Mouse (Mus musculus) liver, embryonic 12.5 days (tissue): ENCODE measurements around the gene Ppard. TPM values are rescaled to one million over a fixed set of nuclear protein-coding genes. Genes with fewer than 3 reads are reported as not detected.
A peak's percentile ranks its signal among the peaks of the same experiment; 100 is the strongest.
"Not testable (repeated sequence)": the region's sequence is repeated elsewhere in the genome, so short reads cannot be mapped to it uniquely, and the experiment has no call there.

Experiments
- ATAC-seq: fragments of 200-750 bp; cut with Nextera tagmentation; 2 replicates; pipeline ENCODE4 v1.8.0; 2017; ENCODE audit warnings: moderate number of reproducible peaks, mild to moderate bottlenecking, moderate library complexity
- H3K27ac ChIP-seq: fragments of 300-500 bp; sonication (generic); 2 replicates; pipeline ENCODE4 v1.5.1; 2016; ENCODE audit warnings: mild to moderate bottlenecking
- H3K27me3 ChIP-seq: fragments of 300-500 bp; sonication (generic); replicated peaks from 2 replicates; pipeline ENCODE4 v1.6.1; 2016; ENCODE audit warnings: mild to moderate bottlenecking, moderate library complexity
- H3K36me3 ChIP-seq: fragments of 300-500 bp; sonication (generic); 2 replicates; pipeline ENCODE4 v1.6.1; 2016; ENCODE audit warnings: mild to moderate bottlenecking, moderate library complexity
- H3K4me1 ChIP-seq: fragments of 300-500 bp; sonication (generic); 2 replicates; pipeline ENCODE4 v1.6.1; 2016
- H3K4me2 ChIP-seq: fragments of 300-500 bp; sonication (generic); 2 replicates; pipeline ENCODE4 v1.6.1; 2016; ENCODE audit warnings: mild to moderate bottlenecking, moderate library complexity
- H3K4me3 ChIP-seq: fragments of 300-500 bp; sonication (generic); 2 replicates; pipeline ENCODE4 v1.5.1; 2016; ENCODE audit warnings: mild to moderate bottlenecking, moderate library complexity
- H3K9ac ChIP-seq: fragments of 300-500 bp; sonication (generic); 2 replicates; pipeline ENCODE4 v1.6.1; 2016; ENCODE audit warnings: mild to moderate bottlenecking, moderate library complexity
- H3K9me3 ChIP-seq: fragments of 300-500 bp; sonication (generic); replicated peaks from 2 replicates; pipeline ENCODE4 v1.6.1; 2016; ENCODE audit warnings: mild to moderate bottlenecking, moderate library complexity
- WGBS: fragments of 180-500 bp; shearing (Covaris S2); methylation state at CpG from one replicate; pipeline ENCODE4 v1.1.7; 2016; ENCODE audit not compliant: insufficient replicate concordance; 5-methylcytosine and 5-hydroxymethylcytosine counted together
- polyA plus RNA-seq: library from polyadenylated mRNA; unstranded; fragments of >200 nt; fragmentation: Nextera tagmentation; extraction: Ambion mirVana; gene quantifications from 2 replicates; pipeline ENCODE4 v1.2.1, GENCODE M21; 2016

Ppard gene
- polyA plus RNA-seq, 1 experiment from 2014 or later: 2.0 TPM

- Histone ChIP-seq H3K9me3 (no peaks in the 10 kb centered on the region), H3K27me3 (no peaks in the 10 kb centered on the region), H3K27ac (peak overlapping the region; percentile 75), H3K4me2 (peak overlapping the region; percentile 96), H3K36me3 (peaks cover 22% of the 10 kb centered on the region), H3K4me1 (peaks cover 62% of the 10 kb centered on the region), H3K4me3 (peak overlapping the region; percentile 46), H3K9ac (peak overlapping the region; percentile 66)
- WGBS: 17% methylated on average over 17 of the region's 17 CpGs
- ATAC-seq: peak; percentile 3
These were observed 80.0 kb downstream of the Ppard start for GRCm38 (mm10) chr17:28312232-28313211.

- Histone ChIP-seq H3K27me3 (no peaks in the 10 kb centered on the region), H3K27ac (peak within 1 kb of the TSS; percentile 90), H3K9me3 (no peaks in the 10 kb centered on the region), H3K4me1 (peaks cover 68% of the 10 kb centered on the region), H3K36me3 (peaks cover 29% of the 10 kb centered on the region), H3K9ac (peak within 1 kb of the TSS; percentile 94), H3K4me2 (peak within 1 kb of the TSS; percentile 96), H3K4me3 (peak within 1 kb of the TSS; percentile 83)
- WGBS: under 1% methylated on average over 69 of the region's 69 CpGs
- peak; percentile 97 for ATAC-seq
These were observed 80.8 kb downstream of the Ppard start, which contains the start of gene Fance for GRCm38 (mm10) chr17:28313212-28313879. Gene Fance (plus strand): TSS chr17:28313519.

GRCm38 (mm10) chr17:28313880-28314225 lies 81.4 kb downstream of the Ppard start:
- peak; percentile 4; the same call in 1 of the 2 replicates for ATAC-seq
- no peaks in the 10 kb centered on the region for H3K27me3 ChIP-seq
- H3K9ac ChIP-seq: peak overlapping the region; percentile 94
- peak overlapping the region; percentile 96 for H3K4me2 ChIP-seq
- WGBS: 4% methylated on average over 11 of the region's 11 CpGs
- H3K4me1 ChIP-seq: peaks cover 66% of the 10 kb centered on the region
- peak overlapping the region; percentile 83 for H3K4me3 ChIP-seq
- H3K36me3 ChIP-seq: peaks cover 34% of the 10 kb centered on the region
- H3K27ac ChIP-seq: peak overlapping the region; percentile 90
- H3K9me3 ChIP-seq: no peaks in the 10 kb centered on the region

- Histone ChIP-seq H3K27ac (no peak overlapping the region), H3K4me3 (no peak overlapping the region), H3K9me3 (no peaks in the 10 kb centered on the region), H3K4me2 (no peak overlapping the region), H3K9ac (no peak overlapping the region; the same call in 1 of the 2 replicates), H3K4me1 (peaks cover 63% of the 10 kb centered on the region), H3K27me3 (no peaks in the 10 kb centered on the region), H3K36me3 (peaks cover 45% of the 10 kb centered on the region)
- WGBS: 91% methylated on average over 20 of the region's 20 CpGs
- no peak for ATAC-seq
These were observed 83.2 kb downstream of the Ppard start for GRCm38 (mm10) chr17:28315611-28316160.

GRCm38 (mm10) chr17:28316476-28316875 lies 84.0 kb downstream of the Ppard start:
- Histone ChIP-seq H3K27ac (0 out of 2 replicates have a peak overlapping the region, but pooled peaks have one; percentile 1), H3K4me3 (no peak overlapping the region), H3K27me3 (no peaks in the 10 kb centered on the region), H3K4me1 (peaks cover 61% of the 10 kb centered on the region), H3K4me2 (no peak overlapping the region), H3K9me3 (no peaks in the 10 kb centered on the region), H3K36me3 (peaks cover 47% of the 10 kb centered on the region), H3K9ac (no peak overlapping the region)
- 77% methylated on average over 9 of the region's 9 CpGs for WGBS
- no peak for ATAC-seq

GRCm38 (mm10) chr17:28317091-28317490 lies 84.6 kb downstream of the Ppard start:
- Histone ChIP-seq H3K9ac (no peak overlapping the region), H3K4me2 (0 out of 2 replicates have a peak overlapping the region, but pooled peaks have one; percentile 9), H3K4me1 (peaks cover 56% of the 10 kb centered on the region), H3K9me3 (no peaks in the 10 kb centered on the region), H3K4me3 (no peak overlapping the region), H3K36me3 (peaks cover 51% of the 10 kb centered on the region), H3K27me3 (no peaks in the 10 kb centered on the region), H3K27ac (peak overlapping the region; percentile 65)
- ATAC-seq: no peak
- 66% methylated on average over 8 of the region's 8 CpGs for WGBS

GRCm38 (mm10) chr17:28317725-28318124 lies 85.2 kb downstream of the Ppard start:
- ATAC-seq: no peak
- no peaks in the 10 kb centered on the region for H3K27me3 ChIP-seq
- H3K4me3 ChIP-seq: no peak overlapping the region
- peak overlapping the region; percentile 65 for H3K27ac ChIP-seq
- WGBS: 43% methylated on average over 9 of the region's 9 CpGs
- peaks cover 49% of the 10 kb centered on the region for H3K4me1 ChIP-seq
- 0 out of 2 replicates have a peak overlapping the region, but pooled peaks have one; percentile 9 for H3K4me2 ChIP-seq
- no peaks in the 10 kb centered on the region for H3K9me3 ChIP-seq
- 0 out of 2 replicates have a peak overlapping the region, but pooled peaks have one; percentile 25 for H3K9ac ChIP-seq
- peaks cover 57% of the 10 kb centered on the region for H3K36me3 ChIP-seq

- H3K4me1 ChIP-seq: peaks cover 18% of the 10 kb centered on the region
- H3K9ac ChIP-seq: no peak overlapping the region
- H3K27me3 ChIP-seq: no peaks in the 10 kb centered on the region
- ATAC-seq: no peak
- H3K9me3 ChIP-seq: peaks cover 8% of the 10 kb centered on the region; the same call in 1 of the 2 replicates
- H3K27ac ChIP-seq: no peak overlapping the region
- H3K36me3 ChIP-seq: peaks cover 80% of the 10 kb centered on the region
- 83% methylated on average over 4 of the region's 4 CpGs for WGBS
- H3K4me3 ChIP-seq: no peak overlapping the region
- no peak overlapping the region for H3K4me2 ChIP-seq
These were observed 89.2 kb downstream of the Ppard start for GRCm38 (mm10) chr17:28321700-28322099.

GRCm38 (mm10) chr17:28323786-28324185 lies 91.3 kb downstream of the Ppard start:
- ATAC-seq: no peak
- Histone ChIP-seq H3K4me3 (no peak overlapping the region), H3K4me1 (peaks cover 11% of the 10 kb centered on the region), H3K9ac (no peak overlapping the region), H3K36me3 (peaks cover 63% of the 10 kb centered on the region), H3K27me3 (no peaks in the 10 kb centered on the region), H3K4me2 (no peak overlapping the region), H3K9me3 (peaks cover 8% of the 10 kb centered on the region; the same call in 1 of the 2 replicates), H3K27ac (no peak overlapping the region)
- 84% methylated on average over 8 of the region's 8 CpGs for WGBS

- not testable (repeated sequence) for H3K4me3 ChIP-seq, H3K27me3 ChIP-seq, H3K4me2 ChIP-seq, H3K9ac ChIP-seq, H3K27ac ChIP-seq, H3K9me3 ChIP-seq, ATAC-seq
- H3K36me3 ChIP-seq: peaks cover 66% of the 10 kb centered on the region
- WGBS: 88% methylated on average over 7 of the region's 7 CpGs
- peaks cover 14% of the 10 kb centered on the region for H3K4me1 ChIP-seq
These were observed 91.9 kb downstream of the Ppard start for GRCm38 (mm10) chr17:28324416-28324815.

- Histone ChIP-seq H3K4me2 (no peak overlapping the region), H3K9ac (no peak overlapping the region), H3K27me3 (no peaks in the 10 kb centered on the region), H3K36me3 (peaks cover 69% of the 10 kb centered on the region), H3K4me3 (no peak overlapping the region), H3K9me3 (peaks cover 8% of the 10 kb centered on the region; the same call in 1 of the 2 replicates), H3K4me1 (peaks cover 22% of the 10 kb centered on the region), H3K27ac (no peak overlapping the region)
- 87% methylated on average over 8 of the region's 8 CpGs for WGBS
- ATAC-seq: no peak
These were observed 93.3 kb downstream of the Ppard start for GRCm38 (mm10) chr17:28325751-28326150.
